Mouse (Mus musculus) heart, embryonic 11.5 days (tissue): Measurements from ENCODE around the gene Palld. TPM values are rescaled to one million over a fixed set of nuclear protein-coding genes. Genes with fewer than 3 reads are reported as not detected.

Experiments
- ATAC-seq: fragments of 200-750 bp; cut with Nextera tagmentation; replicated peaks from 2 replicates; pipeline ENCODE4 v1.8.0; 2017; ENCODE audit warnings: moderate library complexity; ENCODE audit not compliant: insufficient number of reproducible peaks, low FRiP score, low TSS enrichment
- H3K27ac ChIP-seq: fragments of 300-500 bp; sonication (generic); 2 replicates; pipeline ENCODE4 v1.5.1; 2014; ENCODE audit warnings: mild to moderate bottlenecking, low read depth, low read length
- H3K27me3 ChIP-seq: fragments of 300-500 bp; sonication (generic); 2 replicates; pipeline ENCODE4 v1.6.1; 2014; ENCODE audit warnings: mild to moderate bottlenecking, low read length, mixed read lengths; ENCODE audit not compliant: control insufficient read depth, insufficient read depth
- H3K36me3 ChIP-seq: fragments of 300-500 bp; sonication (generic); 2 replicates; pipeline ENCODE4 v1.6.1; 2014; ENCODE audit warnings: mild to moderate bottlenecking, low read length, moderate library complexity, mixed read lengths; ENCODE audit not compliant: control insufficient read depth, insufficient read depth
- H3K4me1 ChIP-seq: fragments of 300-500 bp; sonication (generic); 2 replicates; pipeline ENCODE4 v1.6.1; 2014; ENCODE audit warnings: low read length; ENCODE audit not compliant: control insufficient read depth, insufficient read depth
- H3K4me2 ChIP-seq: fragments of 300-500 bp; sonication (generic); 2 replicates; pipeline ENCODE4 v1.6.1; 2014; ENCODE audit warnings: mild to moderate bottlenecking, moderate library complexity
- H3K4me3 ChIP-seq: fragments of 300-500 bp; sonication (generic); 2 replicates; pipeline ENCODE4 v1.5.1; 2014; ENCODE audit warnings: low read depth, low read length
- H3K9ac ChIP-seq: fragments of 300-500 bp; sonication (generic); 2 replicates; pipeline ENCODE4 v1.6.1; 2014; ENCODE audit warnings: mild to moderate bottlenecking, low read depth, low read length, moderate library complexity
- H3K9me3 ChIP-seq: fragments of 300-500 bp; sonication (generic); replicated peaks from 2 replicates; pipeline ENCODE4 v1.6.1; 2016; ENCODE audit warnings: low read length; ENCODE audit not compliant: control insufficient read depth
- WGBS: fragments of 180-500 bp; shearing (Covaris S2); extraction: QIAGEN DNeasy Blood & Tissue Kit; methylation state at CpG from one replicate; pipeline ENCODE4 v1.1.7; 2014; ENCODE audit not compliant: insufficient replicate concordance; 5-methylcytosine and 5-hydroxymethylcytosine counted together
- polyA plus RNA-seq: library from polyadenylated mRNA; unstranded; fragments of >200 nt; fragmentation: Nextera tagmentation; extraction: Ambion mirVana; gene quantifications from 2 replicates; pipeline ENCODE4 v1.2.1, GENCODE M21; 2014

Gene Palld
- polyA plus RNA-seq, 1 experiment from 2014 or later = 157 TPM

GRCm38 (mm10) chr8:61670376-61670775 lies 232.1 kb downstream of the Palld start:
- Histone ChIP-seq H3K36me3 (no peaks in the 10 kb centered on the region), H3K4me1 (peaks cover 41% of the 10 kb centered on the region), H3K9ac (no peak overlapping the region), H3K27me3 (no peaks in the 10 kb centered on the region), H3K27ac (no peak overlapping the region), H3K4me3 (no peak overlapping the region), H3K4me2 (no peak overlapping the region), H3K9me3 (no peaks in the 10 kb centered on the region)
- WGBS = 40% methylated on average over 4 of the region's 4 CpGs
- no peak for ATAC-seq

DNA sequence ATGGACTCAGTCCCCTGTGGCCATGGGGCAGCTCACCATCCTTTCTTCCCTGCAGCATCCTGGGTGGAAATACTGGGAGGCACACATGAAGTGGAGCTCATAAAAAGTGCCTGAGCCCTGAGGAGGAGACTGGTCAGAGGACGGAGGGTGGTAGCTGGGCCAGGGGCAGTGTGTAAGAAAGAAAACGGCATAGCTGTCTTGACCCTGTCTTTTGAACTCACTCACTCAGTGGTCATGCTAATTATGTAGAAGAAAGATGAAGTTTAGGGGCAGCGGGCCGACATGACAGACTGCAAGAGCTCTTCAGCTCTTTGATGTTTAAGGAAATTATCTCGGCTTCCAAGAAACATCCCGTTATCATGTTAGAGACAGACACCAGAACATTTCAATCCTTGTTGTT lies 235.6 kb downstream of the Palld start:
- Histone ChIP-seq H3K9ac (no peak overlapping the region), H3K9me3 (no peaks in the 10 kb centered on the region), H3K27me3 (no peaks in the 10 kb centered on the region), H3K4me3 (no peak overlapping the region), H3K36me3 (peaks cover 4% of the 10 kb centered on the region; the same call in 1 of the 2 replicates), H3K4me2 (no peak overlapping the region), H3K4me1 (peaks cover 37% of the 10 kb centered on the region), H3K27ac (no peak overlapping the region)
- 45% methylated on average over 6 of the region's 6 CpGs for WGBS
- no peak for ATAC-seq

GRCm38 (mm10) chr8:61665021-61665420 lies 237.5 kb downstream of the Palld start:
- Histone ChIP-seq H3K4me2 (no peak overlapping the region), H3K9me3 (no peaks in the 10 kb centered on the region), H3K27me3 (no peaks in the 10 kb centered on the region), H3K4me1 (peaks cover 20% of the 10 kb centered on the region), H3K4me3 (no peak overlapping the region), H3K36me3 (peaks cover 9% of the 10 kb centered on the region), H3K9ac (no peak overlapping the region), H3K27ac (no peak overlapping the region)
- 26% methylated on average over 8 of the region's 8 CpGs for WGBS
- ATAC-seq = peak; percentile 46; the same call in 1 of the 2 replicates

GRCm38 (mm10) chr8:61664162-61664561 lies 238.3 kb downstream of the Palld start:
- no peak overlapping the region for H3K27ac ChIP-seq
- no peak overlapping the region for H3K4me2 ChIP-seq
- peaks cover 9% of the 10 kb centered on the region for H3K36me3 ChIP-seq
- H3K9ac ChIP-seq = no peak overlapping the region
- 85% methylated on average over 6 of the region's 6 CpGs for WGBS
- H3K4me3 ChIP-seq = no peak overlapping the region
- H3K27me3 ChIP-seq = no peaks in the 10 kb centered on the region
- H3K4me1 ChIP-seq = peaks cover 20% of the 10 kb centered on the region
- no peaks in the 10 kb centered on the region for H3K9me3 ChIP-seq
- no peak for ATAC-seq

DNA sequence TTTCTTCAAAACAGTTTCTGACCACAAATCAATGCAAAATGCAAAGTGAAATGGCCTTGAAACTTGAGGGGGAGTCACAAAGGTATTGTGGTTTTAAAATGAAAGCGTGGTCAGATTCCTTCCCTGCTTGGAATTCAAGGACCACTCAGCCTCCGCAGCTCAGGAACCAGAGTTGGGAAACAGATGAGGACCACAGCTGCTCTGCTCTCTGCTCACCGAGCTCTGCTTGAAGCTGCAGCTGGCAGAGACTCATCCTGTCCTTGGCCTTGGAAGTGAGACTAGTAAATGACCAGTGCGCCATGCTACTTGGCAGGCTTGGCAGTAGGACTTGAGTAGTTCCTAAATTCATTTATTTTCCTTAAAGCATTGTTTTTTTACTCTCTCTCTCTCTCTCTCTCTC lies 239.7 kb downstream of the Palld start:
- no peak for ATAC-seq
- peaks cover 9% of the 10 kb centered on the region for H3K36me3 ChIP-seq
- WGBS = 81% methylated on average over 4 of the region's 4 CpGs

DNA sequence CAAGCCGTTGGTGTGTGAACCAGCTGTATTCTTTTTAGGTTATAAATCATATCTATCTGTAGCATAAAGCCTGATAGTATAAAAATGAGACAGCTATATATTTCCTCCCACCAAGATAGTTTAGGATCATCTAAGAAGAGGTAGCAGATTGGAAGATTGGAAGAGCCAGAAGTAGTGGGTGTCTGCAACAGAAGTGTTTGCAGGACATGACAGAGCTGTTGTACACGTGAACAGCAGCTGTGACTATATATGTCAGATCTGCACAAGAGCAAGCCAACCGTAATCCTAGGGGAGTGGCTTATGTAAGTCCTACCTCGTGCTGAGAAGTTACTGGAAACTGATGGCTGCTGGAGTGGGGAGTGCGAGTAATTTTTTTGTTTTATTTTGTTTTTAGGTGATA lies 240.9 kb downstream of the Palld start:
- peaks cover 17% of the 10 kb centered on the region for H3K4me1 ChIP-seq
- H3K36me3 ChIP-seq = peaks cover 9% of the 10 kb centered on the region
- no peaks in the 10 kb centered on the region for H3K27me3 ChIP-seq
- H3K4me2 ChIP-seq = no peak overlapping the region
- H3K9me3 ChIP-seq = no peaks in the 10 kb centered on the region
- WGBS = 83% methylated on average over 5 of the region's 5 CpGs
- no peak overlapping the region for H3K9ac ChIP-seq
- no peak overlapping the region for H3K27ac ChIP-seq
- no peak overlapping the region for H3K4me3 ChIP-seq
- no peak for ATAC-seq

More for the DNA sequence above, 239.7 kb downstream of the Palld start:
- Histone ChIP-seq H3K4me2 (no peak overlapping the region), H3K9ac (no peak overlapping the region), H3K4me1 (peaks cover 20% of the 10 kb centered on the region), H3K4me3 (no peak overlapping the region), H3K27me3 (no peaks in the 10 kb centered on the region), H3K9me3 (no peaks in the 10 kb centered on the region), H3K27ac (no peak overlapping the region)

- Histone ChIP-seq H3K4me1 (peaks cover 14% of the 10 kb centered on the region), H3K27ac (no peak overlapping the region), H3K36me3 (peaks cover 9% of the 10 kb centered on the region), H3K27me3 (no peaks in the 10 kb centered on the region), H3K9me3 (no peaks in the 10 kb centered on the region), H3K9ac (no peak overlapping the region), H3K4me3 (no peak overlapping the region), H3K4me2 (no peak overlapping the region)
- no peak for ATAC-seq
- WGBS = 90% methylated on average over 5 of the region's 5 CpGs
These were observed 241.5 kb downstream of the Palld start for GRCm38 (mm10) chr8:61660961-61661360.

DNA sequence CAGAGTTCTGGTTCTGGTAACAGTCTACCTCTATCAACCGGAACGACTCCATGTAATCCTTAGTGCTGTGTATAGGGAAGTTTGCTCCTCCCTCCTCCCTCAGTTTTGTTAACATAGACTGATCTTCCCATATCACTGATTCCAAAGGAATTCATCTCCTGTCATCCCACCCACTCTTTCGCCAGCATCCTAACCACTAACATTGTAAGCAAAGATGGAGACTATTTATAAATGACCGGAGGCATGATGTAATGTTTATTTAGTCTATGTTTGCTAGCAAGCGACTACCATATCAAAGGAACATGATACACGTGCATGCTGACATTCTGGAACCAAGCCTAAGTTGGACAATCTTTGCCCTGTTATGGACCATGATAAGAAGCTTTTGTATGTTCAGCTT lies 250.5 kb downstream of the Palld start:
- Histone ChIP-seq H3K4me3 (no peak overlapping the region), H3K27ac (no peak overlapping the region), H3K9ac (no peak overlapping the region), H3K36me3 (no peaks in the 10 kb centered on the region), H3K9me3 (no peaks in the 10 kb centered on the region), H3K27me3 (no peaks in the 10 kb centered on the region), H3K4me2 (no peak overlapping the region), H3K4me1 (peaks cover 12% of the 10 kb centered on the region)
- ATAC-seq = no peak
- WGBS = 60% methylated on average over 6 of the region's 6 CpGs

- Histone ChIP-seq H3K4me1 (peaks cover 14% of the 10 kb centered on the region), H3K36me3 (no peaks in the 10 kb centered on the region), H3K27ac (no peak overlapping the region), H3K4me3 (no peak overlapping the region), H3K9ac (no peak overlapping the region), H3K9me3 (no peaks in the 10 kb centered on the region), H3K27me3 (no peaks in the 10 kb centered on the region), H3K4me2 (no peak overlapping the region)
- no peak for ATAC-seq
- WGBS = 81% methylated on average over 8 of the region's 8 CpGs
These were observed 256.2 kb downstream of the Palld start for GRCm38 (mm10) chr8:61646195-61646835.
